Mouse (Mus musculus) liver, embryonic 14.5 days (tissue): ENCODE results near the gene Olfr498.

Experiments used
- CTCF ChIP-seq: IDR thresholded peaks from 2 replicates; pipeline ENCODE4 v1.5.1; 2016; ENCODE audit warnings: antibody characterized with exemption, low read depth, control low read depth
- EP300 ChIP-seq: IDR thresholded peaks from 2 replicates; pipeline ENCODE4 v1.6.1; 2016; ENCODE audit warnings: antibody characterized with exemption, low read depth

DNA sequence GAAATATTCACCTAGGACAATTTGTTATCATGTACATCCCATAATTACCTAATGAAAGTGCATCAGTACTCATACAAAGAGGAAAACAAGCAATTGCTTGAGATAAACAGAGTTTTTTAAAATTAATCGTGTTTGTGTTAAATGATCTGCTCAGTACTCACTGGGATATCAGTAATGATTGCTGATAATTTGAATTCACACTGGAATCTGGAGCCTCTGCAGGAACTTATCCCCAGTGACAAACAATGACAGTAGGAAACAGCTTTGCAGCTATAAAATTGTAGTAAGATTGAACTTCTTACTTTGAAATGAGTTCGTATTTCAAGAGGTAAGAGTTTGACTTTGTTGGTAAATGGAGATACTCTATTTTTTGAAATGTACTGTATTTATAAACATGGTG is 45.0 kb upstream of the Olfr498 start, which contains the start of gene Olfr497:
- no peak for TF ChIP-seq CTCF
- no peak for TF ChIP-seq EP300
